Mouse (Mus musculus): Measurements from ENCODE around the gene Znhit2.
A peak's percentile ranks its signal among the peaks of the same experiment; 100 is the strongest.

The Znhit2 gene

DNA sequence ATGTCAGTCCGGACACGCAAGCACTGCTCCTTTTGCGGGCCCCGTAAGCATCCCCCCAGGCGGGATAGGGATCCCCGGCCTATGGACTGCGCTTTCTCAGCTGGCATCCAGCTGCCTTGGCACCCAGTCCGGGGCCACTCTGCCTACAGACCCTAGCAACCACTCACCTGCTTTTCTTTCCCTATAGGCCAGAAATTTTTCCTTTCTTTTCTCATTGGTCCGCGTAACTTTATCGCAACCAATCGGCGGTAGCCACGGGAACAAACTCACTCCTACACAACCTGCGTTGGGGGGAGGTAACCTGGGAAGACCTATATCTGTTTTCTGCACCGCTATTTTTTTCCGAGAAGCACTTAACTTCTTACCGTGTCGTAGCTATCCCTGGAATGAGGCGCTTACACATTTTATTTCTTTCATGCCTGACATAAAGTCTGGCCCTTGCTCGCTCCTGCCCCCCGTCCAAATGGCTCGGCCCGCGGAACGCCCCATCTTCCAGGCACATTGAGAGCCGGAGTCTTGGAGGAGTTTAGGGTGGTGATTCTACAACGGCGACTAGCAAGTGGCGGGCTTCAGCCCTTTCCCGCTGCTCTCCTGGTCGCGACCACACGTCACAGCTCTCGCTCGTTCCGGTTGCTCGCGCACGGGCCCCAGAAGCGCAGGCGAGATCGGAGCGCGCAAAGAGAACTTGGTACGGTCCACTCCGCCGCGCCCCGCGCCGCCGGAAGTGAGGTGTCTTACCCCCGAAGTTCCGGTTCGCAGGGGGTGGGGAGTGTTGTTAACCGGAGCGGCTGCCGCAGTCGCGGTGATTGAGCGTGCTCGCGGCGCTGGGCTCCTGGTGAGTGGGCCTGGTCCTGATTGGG is 14.5 kb upstream of the Znhit2 start, which contains the start of gene Syvn1:
Gene Syvn1 (plus strand): TSS at position 283 of the 860 bp plus-strand sequence.
- DNase-seq (ENCODE audit: low read depth, low spot score), result peak; percentile 84

DNA sequence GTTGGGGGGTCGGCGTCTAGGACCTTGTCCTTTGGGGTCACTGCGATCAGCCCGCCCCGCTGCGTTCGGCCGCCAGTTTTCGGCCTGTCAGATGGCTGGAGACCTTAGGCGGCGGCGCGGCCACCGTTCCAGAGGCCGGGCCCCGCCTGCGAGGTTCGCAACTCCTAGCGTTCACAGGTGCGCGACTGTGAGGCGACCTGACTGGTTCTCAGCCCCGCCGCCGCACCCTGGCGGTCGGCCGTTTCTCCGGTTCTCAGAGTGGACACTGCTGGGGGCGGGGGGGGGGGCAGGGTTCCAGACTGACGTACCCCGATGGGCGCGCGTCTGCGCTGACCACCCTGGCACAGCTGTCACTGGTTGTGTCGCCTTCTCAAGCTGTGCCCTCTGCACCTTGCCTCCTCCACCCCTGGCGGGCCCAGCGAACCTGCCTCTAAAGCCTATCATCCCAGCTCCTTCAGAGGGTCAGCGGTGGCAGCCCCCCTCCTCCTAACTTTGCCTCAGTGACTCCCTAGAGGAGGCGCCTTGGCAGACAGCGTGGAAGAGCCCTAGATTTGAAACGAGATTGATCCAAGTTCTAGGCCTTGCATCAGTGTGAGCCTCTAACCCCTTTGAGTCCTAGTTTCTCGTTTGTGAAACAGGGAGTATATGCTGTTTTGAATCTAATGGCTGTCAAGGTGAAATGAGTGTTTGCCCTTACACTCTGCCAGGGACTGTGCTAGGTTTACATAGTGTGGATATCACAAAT is 13.7 kb upstream of the Znhit2 start:
- no peak for DNase-seq (ENCODE audit: low read depth, low spot score)

DNA sequence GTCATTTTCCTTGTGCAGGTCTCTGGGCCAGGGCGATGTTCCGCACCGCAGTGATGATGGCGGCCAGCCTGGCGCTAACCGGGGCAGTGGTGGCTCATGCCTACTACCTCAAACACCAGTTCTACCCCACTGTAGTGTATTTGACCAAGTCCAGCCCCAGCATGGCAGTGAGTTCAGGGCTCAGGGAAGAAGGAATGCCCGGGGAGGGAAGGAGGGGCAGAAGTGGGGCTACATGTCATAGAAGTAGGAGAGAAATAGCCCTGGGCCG is 13.2 kb upstream of the Znhit2 start:
- DNase-seq (ENCODE audit: low read depth, low spot score), result no peak

DNA sequence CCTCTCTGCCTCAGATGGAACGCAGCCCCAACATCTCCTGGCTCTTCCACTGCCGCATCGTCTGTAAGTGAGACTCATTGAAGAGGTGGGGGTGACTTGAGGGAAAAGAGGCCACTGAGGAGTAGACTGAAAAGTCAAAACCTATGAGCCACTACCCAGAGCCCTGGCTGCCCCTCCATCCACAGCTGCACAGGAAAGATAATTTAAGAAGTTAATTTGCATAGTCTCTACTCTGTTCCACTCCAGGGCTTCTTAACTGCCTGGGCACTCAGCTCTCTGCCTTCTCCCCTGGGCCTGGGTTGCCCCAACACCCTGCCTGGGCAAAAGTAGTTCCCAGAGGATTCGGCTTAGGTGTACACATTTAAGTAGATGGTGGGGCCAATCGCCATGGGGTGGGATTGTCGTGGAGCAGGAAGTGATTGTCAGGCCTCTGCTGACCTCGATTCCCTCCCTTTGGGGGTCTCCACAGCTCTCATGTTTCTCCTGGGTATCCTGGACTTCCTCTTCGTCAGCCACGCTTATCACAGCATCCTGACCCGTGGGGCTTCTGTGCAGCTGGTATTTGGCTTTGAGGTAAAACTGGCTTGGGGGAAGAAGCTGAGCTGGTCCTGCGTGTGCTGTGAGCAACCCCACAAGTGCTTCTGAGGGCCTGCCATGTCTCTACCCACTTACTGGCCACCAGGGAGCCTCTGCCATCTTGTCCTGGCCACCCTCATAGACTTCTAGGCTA is 12.1 kb upstream of the Znhit2 start:
- DNase-seq (ENCODE audit: low read depth, low spot score), result no peak

DNA sequence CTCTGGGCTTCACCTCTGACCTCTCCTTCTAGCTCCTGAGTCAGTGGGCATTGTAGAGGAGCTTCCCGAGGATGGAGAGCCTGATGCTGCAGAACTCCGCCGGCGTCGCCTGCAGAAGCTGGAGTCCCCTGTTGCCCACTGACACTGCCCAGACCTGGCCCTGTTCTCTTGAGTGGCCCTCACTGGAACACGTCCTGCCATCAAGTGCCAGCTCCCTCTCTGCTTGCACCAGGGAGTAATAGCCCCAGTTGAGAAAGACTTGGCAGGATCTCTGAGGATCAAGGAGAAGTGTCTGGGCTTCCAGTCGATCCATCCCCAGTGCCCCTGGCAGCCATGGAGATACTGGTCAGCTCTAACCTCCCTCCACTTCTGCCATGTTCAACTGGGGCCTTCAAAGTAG is 8.5 kb upstream of the Znhit2 start:
- DNase-seq (ENCODE audit: low read depth, low spot score), result no peak

DNA sequence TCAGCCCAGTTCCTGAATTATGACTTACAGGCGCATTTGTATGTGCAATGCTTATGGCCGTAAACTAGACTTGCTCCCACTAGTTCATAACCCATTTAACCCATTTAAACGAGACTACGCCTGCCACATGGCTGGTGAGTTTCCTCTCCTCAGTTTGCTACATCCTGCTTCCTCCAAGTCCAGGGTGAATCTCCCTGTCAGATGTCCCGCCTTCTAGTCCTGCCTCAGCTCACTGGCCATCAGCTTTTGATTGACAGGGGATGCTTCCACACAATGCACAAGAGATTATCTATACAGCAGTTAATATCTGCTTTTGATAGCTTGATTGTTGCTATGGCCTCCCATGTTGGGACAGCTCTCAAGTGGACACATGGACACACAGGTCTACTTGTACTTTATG is 6.7 kb upstream of the Znhit2 start:
- no peak for DNase-seq (ENCODE audit: low read depth, low spot score)

DNA sequence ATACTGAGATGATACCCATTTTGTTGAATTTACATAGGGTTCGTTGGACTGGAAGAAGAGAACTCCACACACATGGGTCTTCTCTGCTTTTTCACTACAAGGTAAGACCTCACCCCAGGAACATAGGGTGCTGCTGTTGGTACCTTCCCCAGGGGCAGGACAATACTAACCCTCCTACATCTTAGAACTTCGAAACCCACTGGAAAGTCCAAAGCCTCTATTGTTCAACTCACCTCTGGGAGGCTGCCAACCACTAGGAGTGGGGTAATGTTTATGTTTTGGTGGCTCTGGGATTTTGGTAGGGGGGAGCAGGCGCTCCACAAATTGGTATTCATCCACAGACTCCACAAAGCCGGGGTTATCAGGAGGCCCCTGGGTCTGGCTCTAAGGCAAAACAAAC is 4.3 kb upstream of the Znhit2 start:
- DNase-seq (ENCODE audit: low read depth, low spot score), result no peak

DNA sequence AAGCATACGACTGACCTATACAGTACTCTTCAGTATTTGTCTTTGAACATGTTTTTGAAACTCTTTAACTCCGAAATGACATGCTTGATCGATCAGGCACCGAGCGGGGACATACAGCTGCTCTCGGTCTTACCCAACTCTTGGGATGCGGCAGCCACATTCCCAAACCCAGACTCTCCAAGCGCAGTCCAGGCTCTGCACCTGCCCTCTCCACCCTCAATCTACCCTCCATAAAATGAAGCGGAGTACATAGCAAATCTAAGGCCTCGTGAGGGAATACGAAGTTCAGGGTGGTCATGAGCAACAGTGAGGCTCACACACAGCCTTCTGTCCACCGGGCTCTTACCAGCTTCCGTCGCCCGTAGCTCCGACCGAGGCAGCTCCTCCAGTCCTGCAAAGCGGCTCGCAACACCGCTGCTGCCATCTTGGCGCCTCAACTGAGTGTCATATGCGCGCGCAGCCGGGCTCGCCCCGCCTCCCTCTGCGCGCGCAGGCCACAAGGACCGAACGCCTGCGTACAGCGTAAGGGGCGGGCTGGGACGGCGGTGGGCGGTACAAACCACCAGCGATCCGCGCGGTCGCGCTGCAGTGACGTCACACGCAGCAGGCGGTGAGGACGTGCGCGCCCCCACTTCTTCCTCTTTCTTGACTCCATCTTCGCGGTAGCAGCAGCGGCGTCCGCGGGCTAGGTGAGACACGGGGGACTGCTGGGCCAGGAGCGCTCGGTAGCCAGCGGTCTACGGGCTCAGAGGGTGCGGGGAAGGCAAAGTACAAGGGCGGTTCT is 3.5 kb upstream of the Znhit2 start, which contains the start of the genes Mrpl49 and Fau:
Gene Mrpl49 (minus strand): TSS at position 473 of the 784 bp plus-strand sequence.
Gene Fau (plus strand): TSS at position 532 of the 784 bp plus-strand sequence.
- DNase-seq (ENCODE audit: low read depth, low spot score), result peak; percentile 95

DNA sequence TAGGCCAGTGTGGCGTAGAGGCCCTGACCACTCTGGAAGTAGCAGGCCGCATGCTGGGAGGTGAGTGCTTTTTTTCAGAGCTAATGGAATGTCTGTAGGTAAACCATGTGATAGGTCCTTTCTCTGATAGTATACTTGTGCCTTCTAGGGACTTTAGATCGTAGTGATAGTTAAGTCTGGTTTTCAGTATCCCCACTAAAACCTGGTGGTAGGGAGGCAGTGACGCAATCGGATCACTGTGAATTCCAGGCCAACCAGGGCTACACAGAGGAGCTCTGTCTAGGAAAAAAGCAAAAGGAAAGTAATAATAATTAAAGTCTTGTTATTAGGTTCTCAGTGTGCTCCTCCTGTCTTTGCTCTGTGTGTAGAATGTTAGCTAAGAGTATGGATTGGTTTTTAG is 2.5 kb upstream of the Znhit2 start:
- DNase-seq (ENCODE audit: low read depth, low spot score), result no peak

DNA sequence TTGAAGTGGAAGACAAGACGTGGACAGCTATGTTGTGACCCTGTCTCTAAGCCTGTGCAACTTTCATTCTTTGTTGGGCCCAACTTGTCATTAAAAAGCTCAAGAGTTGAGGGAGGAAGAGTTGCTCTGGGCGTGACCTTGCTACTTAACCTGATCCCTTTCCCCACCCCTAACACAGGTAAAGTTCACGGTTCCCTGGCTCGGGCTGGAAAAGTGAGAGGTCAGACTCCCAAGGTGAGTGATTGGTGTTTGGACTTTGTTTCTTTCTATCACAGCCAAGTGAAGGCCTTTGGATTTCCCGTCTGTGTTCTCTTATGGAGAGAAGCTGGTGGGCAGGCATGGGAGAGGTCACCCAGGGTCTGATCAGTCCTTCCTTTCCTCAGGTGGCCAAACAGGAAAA is 2.0 kb upstream of the Znhit2 start:
- DNase-seq (ENCODE audit: low read depth, low spot score), result no peak

DNA sequence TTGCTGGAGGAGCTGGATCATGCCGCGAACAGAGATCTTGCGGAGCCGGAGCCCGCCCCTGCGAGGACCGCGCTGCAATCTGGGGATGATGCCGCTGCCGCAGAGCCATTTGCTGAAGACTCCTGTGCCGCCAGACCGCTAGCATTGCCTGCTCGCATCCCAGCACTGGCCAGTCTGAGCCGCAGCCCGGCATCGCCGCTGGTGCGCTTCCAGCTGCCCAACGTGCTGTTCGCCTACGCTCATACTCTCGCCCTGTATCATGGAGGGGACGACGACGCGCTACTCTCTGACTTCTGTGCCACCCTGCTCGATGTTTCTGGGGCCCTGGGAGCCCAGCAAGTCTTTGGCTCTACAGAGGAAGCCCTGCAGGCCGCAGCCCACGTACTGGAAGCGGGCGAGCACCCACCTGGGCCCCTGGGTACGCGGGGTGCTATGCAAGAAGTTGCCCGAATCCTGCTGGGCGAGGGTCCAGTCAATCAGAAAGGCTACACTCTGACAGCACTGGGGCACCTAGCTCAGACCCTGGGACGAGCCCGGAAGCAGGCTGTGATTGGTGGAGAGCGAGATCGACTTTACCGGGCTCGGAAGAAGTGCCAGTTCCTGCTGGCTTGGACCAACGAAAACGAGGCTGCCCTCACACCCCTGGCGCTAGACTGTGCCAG is 780 bp downstream of the Znhit2 start:
- no peak for DNase-seq (ENCODE audit: low read depth, low spot score)

DNA sequence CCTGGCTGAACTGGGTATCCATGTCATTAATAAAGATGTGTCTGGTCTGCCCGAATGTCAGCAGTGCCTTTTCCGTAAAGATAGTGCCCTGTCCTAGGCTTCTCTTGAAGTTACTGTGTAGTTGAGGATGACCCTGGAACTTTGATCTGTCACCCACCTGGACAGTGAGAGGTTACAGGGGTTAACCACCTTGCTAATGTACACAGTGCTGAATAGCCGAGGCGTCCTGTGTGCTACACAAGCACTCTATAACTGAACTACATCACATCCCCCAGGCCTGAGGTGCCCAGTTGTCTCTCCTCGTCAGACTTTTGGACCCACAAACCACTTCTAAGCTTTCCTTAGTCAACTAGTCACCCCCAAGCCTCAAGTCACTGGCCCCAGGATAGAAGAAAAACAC is 1.4 kb downstream of the Znhit2 start:
- DNase-seq (ENCODE audit: low read depth, low spot score), result no peak

DNA sequence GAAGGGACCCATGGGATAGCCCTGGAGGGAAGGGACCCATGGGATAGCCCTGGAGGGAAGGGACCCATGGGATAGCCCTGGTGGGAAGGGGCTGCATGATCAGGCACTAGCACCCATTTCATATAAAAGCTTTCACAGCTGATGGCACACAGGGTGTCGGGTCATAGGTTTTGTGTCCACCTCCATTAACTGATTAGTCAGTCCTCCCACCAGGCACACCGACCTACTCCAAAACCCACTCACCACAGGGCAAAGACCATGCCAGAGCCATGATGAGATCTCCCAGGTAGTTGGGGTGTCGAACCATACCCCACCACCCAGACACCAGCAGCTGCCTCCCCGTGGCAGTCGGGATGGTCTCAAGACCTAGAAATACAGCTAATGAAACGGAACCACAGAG is 2.1 kb downstream of the Znhit2 start:
- DNase-seq (ENCODE audit: low read depth, low spot score), result no peak

DNA sequence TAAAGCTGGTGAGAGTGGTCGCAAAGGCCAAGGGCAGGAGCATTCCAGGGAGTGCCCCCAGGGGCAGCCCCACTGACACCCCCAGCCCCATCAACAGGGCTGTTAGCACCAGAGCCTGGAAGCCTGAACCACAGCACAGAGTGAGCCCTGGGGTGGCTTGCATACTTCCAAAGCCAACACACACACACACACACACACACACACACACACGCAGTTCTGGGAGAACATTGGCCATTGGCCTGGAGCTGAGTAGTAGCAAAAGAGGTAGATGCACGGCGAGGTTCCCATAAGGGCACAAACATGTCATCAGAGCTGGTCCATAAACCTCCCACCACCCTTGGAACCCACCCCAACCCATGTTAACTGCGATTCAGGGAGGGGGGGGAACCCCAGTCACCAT is 5.6 kb downstream of the Znhit2 start:
- no peak for DNase-seq (ENCODE audit: low read depth, low spot score)

DNA sequence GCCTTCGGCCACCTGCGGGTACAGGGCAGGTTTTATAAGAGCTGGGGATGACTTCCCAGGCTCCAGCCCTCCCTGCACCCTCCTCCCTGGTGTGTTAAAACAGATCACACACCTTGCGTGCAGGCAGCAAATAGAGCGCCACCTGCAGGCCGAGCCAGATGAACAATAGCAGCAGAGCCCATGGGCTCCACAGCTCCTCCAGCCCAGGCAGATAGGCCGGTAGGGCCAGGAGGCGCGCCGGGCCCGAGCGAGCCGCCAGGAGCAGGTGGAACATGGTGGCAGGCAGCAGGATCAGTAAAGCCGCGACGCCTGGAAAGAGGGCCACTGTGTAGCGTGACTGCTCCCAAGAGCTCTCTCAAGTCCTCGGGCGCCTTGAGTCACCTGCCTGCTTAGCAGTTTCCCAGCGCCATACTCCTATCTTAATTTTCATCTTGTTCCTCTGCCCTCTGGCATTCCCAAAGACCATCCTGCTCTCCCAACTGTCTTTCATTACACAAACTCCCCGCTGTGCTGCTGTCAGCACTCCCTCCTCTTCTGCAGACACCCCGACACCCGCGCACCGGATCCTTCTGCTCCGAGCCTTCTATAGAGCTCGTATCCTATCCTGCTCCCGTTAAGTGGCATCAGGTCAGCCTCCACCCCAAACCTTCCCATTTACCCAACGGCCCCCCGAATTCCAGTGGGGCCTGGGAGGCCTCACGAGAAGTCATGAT is 6.2 kb downstream of the Znhit2 start:
- DNase-seq (ENCODE audit: low read depth, low spot score), result no peak

DNA sequence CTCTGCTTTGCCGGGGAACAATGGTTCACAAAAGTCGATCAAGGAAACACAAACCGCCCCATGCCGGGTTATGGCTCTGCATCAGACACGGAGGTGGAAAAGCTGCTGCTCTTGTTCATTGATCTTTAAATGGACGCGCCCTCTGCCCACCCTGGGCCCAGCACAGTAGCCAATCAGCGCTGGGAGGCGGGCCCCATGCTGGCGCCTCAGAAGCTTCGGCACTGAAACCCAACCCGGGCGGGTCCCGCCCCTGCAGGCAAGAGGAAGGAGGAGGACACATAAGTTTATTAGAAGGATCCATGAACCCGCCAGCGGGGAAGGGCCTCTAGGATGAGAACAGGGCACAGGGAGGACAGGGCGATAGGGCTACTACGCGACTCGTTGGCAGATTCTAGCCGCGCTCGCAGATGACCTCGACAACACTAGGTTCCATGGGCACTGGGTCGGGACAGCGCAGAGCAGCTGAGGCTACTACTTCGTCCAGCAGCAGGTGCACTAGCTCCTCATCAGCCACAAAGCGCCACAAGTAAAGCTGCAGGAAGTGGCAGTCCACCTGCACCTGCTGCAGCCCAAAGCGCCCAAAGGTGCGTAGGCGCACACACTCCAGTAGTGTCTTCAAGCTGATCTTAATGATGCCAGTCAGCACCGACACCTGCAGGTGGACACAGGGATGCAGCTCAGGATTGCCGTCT is 6.9 kb downstream of the Znhit2 start, which contains the start of gene Tm7sf2:
Gene Tm7sf2 (minus strand): TSS at position 650 of the 692 bp plus-strand sequence.
- no peak for DNase-seq (ENCODE audit: low read depth, low spot score)

DNA sequence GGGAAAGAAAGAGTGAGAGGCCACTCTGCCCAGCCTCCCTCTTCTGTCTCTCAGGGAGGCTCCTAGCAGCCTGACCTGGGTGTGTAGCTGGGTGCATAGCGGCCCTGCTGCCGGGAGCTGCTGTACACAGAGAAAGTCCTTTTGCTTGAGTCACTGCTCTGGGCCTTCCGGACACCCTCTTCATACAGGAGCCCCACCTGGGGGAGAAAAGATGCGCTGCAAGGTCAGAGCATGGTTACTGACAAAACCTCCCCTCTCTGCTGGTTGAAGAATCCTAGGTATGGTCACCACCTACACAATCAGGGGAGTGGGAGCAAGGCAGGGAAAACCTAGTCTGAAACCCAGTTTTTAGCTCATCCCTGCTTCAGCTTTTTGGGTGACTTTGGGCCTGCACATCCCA is 8.0 kb downstream of the Znhit2 start:
- no peak for DNase-seq (ENCODE audit: low read depth, low spot score)

DNA sequence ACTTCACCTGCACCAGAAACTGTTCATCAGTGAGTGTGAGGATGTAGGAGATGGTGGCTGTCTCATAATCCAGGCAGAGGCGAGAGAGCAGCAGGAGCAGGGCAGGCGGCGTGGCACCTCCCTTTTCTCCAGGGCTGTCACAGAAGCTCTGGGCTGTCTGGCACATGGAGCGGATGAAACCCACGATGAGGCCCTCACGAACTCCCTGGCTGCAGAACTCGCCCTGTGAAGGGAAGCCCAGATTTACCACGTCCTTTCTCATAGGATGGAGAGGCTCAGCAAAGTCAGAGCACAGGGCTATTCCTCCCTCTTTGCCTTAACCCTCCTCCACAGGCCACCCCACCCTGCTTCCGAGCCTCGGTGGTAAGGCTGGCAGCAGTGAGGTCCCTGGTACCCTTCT is 8.9 kb downstream of the Znhit2 start:
- no peak for DNase-seq (ENCODE audit: low read depth, low spot score)

DNA sequence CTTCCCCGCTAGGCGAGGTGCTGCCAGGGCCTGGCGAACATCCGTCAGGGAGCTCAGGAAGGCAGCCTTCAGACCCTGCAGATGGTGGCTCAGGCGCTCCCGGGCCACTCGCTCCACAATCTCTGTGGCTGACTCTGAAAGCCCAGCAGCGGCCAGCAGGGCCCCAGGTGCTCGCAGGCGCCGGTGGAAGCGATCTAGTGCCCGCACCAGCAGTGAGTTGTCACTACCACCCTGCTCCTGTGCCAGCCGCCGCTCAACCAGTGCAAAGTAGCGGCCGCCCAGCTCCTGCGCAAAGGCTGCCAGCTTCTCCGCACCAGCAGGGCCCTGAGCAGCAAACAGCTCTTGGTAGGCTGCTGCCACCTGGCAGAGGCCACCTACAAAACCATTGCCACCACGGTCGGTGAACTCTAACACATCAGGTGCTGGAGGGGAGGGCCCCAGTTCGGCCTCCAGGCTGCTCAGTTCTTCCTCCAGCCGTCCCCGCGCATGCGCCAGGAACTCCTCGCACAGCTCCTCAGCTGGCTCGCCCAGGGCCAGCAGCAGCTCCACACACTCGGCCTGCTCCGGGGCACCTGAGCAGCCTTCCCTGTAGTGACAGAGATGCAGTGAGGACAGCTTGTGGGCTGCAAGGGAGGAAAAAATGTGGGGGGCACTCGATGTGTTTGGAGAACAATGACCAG is 9.7 kb downstream of the Znhit2 start:
- no peak for DNase-seq (ENCODE audit: low read depth, low spot score)
